Mouse (Mus musculus) liver (tissue): Measurements from ENCODE around the gene Thrsp.

Source experiments
- DNase-seq: peaks from one replicate; pipeline ENCODE4 v3.0.0-alpha.2; 2020; ENCODE audit warnings: mixed read lengths

Thrsp gene

DNA sequence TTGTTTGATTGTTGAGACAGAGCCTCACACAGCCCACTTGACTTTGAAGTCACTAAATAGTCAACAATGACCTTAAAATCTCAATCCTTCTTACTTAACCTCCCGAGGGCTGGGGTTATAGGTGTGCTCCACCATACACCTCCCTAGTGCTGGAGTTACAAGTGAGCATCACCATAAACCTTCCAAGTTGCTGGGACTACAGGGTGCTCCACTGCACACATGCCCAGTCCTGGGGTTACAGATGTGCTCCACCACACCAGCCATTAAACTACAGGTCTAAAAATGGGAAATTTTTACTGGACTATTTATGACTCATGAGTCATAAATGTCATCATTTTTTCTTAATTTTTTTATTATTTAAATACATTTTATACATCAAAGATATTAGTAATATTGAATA lies 51.6 kb downstream of the Thrsp start:
- DNase-seq: no peak
